Mouse (Mus musculus) lung, embryonic 14.5 days (tissue): Measurements from ENCODE around the gene Snx33. TPM values are rescaled to one million over a fixed set of nuclear protein-coding genes. Genes with fewer than 3 reads are reported as not detected.

ENCODE experiments used
- ATAC-seq: fragments of 200-750 bp; cut with Nextera tagmentation; 2 replicates; pipeline ENCODE4 v1.8.0; 2017; ENCODE audit warnings: mild to moderate bottlenecking, moderate TSS enrichment, moderate library complexity; ENCODE audit not compliant: insufficient read depth
- DNase-seq: peaks from one replicate; pipeline ENCODE4 v3.0.0-alpha.2; 2015
- H3K27ac ChIP-seq: fragments of 300-500 bp; sonication (generic); 2 replicates; pipeline ENCODE4 v1.5.1; 2014; ENCODE audit warnings: low read depth, mild to moderate bottlenecking, moderate library complexity
- H3K27me3 ChIP-seq: fragments of 300-500 bp; sonication (generic); 2 replicates; pipeline ENCODE4 v1.6.1; 2014; ENCODE audit warnings: low read length, control low read depth; ENCODE audit not compliant: insufficient read depth
- H3K36me3 ChIP-seq: fragments of 300-500 bp; sonication (generic); 2 replicates; pipeline ENCODE4 v1.6.1; 2014; ENCODE audit warnings: control low read depth; ENCODE audit not compliant: insufficient read depth
- H3K4me1 ChIP-seq: fragments of 300-500 bp; sonication (generic); 2 replicates; pipeline ENCODE4 v1.6.1; 2014; ENCODE audit warnings: antibody characterized with exemption, control low read depth; ENCODE audit not compliant: insufficient read depth
- H3K4me2 ChIP-seq: fragments of 300-500 bp; sonication (generic); 2 replicates; pipeline ENCODE4 v1.6.1; 2014; ENCODE audit warnings: mild to moderate bottlenecking
- H3K4me3 ChIP-seq: fragments of 300-500 bp; sonication (generic); 2 replicates; pipeline ENCODE4 v1.5.1; 2014; ENCODE audit warnings: low read depth, low read length
- H3K9ac ChIP-seq: fragments of 300-500 bp; sonication (generic); 2 replicates; pipeline ENCODE4 v1.6.1; 2014
- H3K9me3 ChIP-seq: fragments of 300-500 bp; sonication (generic); 2 replicates; pipeline ENCODE4 v1.6.1; 2016; ENCODE audit warnings: low read depth, low read length, control low read depth
- CTCF ChIP-seq: IDR thresholded peaks from 2 replicates; pipeline ENCODE4 v1.5.1; 2016; ENCODE audit warnings: antibody characterized with exemption, low read depth
- WGBS: fragments of 180-500 bp; shearing (Covaris S2); extraction: QIAGEN DNeasy Blood & Tissue Kit; methylation state at CpG from one replicate; pipeline ENCODE4 v1.1.7; 2014; 5-methylcytosine and 5-hydroxymethylcytosine counted together
- polyA plus RNA-seq: library from polyadenylated mRNA; unstranded; fragments of >200 nt; fragmentation: Nextera tagmentation; extraction: Ambion mirVana; gene quantifications from 2 replicates; pipeline ENCODE4 v1.2.1, GENCODE M21; 2014

Snx33 gene
- polyA plus RNA-seq, 1 experiment from 2014 or later = 9.5 TPM

DNA sequence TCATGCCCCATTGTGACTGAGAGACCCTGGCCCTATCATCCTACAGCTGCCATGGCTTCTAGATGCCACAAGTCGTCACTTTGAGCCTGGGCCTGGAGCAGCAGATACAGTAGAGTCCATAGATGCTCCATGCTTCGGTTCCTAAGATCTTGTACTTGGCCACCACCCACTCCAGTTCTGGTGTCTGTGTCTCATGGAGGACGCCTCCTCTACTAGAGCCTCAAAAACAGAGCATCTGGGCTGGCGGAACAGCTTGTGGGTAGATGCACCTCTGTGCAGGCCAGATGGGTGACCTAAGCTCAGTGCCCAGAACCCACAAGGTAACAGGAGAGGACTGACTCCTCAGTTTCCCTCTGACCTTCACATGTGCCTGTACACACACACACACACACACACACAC is 43.8 kb downstream of the Snx33 start:
- H3K9me3 ChIP-seq = no peaks in the 10 kb centered on the region
- WGBS = 87% methylated on average over 4 of the region's 4 CpGs
- no peak for TF ChIP-seq CTCF
- no peak overlapping the region for H3K27ac ChIP-seq
- no peaks in the 10 kb centered on the region for H3K27me3 ChIP-seq
- no peak overlapping the region for H3K9ac ChIP-seq
- ATAC-seq = no peak
- no peak overlapping the region for H3K4me2 ChIP-seq
- H3K4me3 ChIP-seq = no peak overlapping the region
- H3K4me1 ChIP-seq = peaks cover 15% of the 10 kb centered on the region; the same call in 1 of the 2 replicates
- no peak for DNase-seq
- H3K36me3 ChIP-seq = peaks cover 30% of the 10 kb centered on the region; the same call in 1 of the 2 replicates

DNA sequence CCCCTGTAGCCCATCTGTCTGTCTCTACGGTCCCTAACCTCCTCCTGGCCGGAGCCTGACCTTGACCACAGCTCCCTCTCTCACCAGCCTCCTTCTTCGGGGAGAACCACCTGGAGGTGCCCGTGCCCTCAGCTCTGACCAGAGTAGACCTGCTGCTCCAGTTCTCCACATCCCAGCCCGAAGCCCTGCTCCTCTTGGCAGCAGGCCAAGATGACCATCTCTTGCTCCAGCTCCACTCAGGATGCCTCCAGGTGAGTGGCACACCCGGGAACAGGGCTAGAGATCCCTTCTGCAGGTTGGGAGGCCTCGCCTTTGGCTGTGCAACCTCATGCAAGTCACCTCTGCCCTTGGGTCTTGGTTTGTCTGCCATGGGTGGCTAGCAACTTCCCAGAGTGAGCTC is 44.7 kb downstream of the Snx33 start:
- Histone ChIP-seq H3K36me3 (peaks cover 25% of the 10 kb centered on the region; the same call in 1 of the 2 replicates), H3K27me3 (no peaks in the 10 kb centered on the region), H3K27ac (no peak overlapping the region), H3K9ac (no peak overlapping the region), H3K4me2 (no peak overlapping the region), H3K4me3 (no peak overlapping the region), H3K9me3 (no peaks in the 10 kb centered on the region), H3K4me1 (peaks cover 15% of the 10 kb centered on the region; the same call in 1 of the 2 replicates)
- TF ChIP-seq CTCF = no peak
- no peak for ATAC-seq
- DNase-seq = no peak
- WGBS = 69% methylated on average over 7 of the region's 7 CpGs

GRCm38 (mm10) chr9:56882818-56883217 is 45.4 kb downstream of the Snx33 start:
- WGBS = 49% methylated on average over 12 of the region's 12 CpGs
- no peak for ATAC-seq
- Histone ChIP-seq H3K4me3 (no peak overlapping the region), H3K36me3 (peaks cover 22% of the 10 kb centered on the region; the same call in 1 of the 2 replicates), H3K4me2 (no peak overlapping the region), H3K27ac (peak overlapping the region; percentile 18; the same call in 1 of the 2 replicates), H3K4me1 (peaks cover 15% of the 10 kb centered on the region; the same call in 1 of the 2 replicates), H3K9me3 (no peaks in the 10 kb centered on the region), H3K27me3 (no peaks in the 10 kb centered on the region), H3K9ac (no peak overlapping the region)
- TF ChIP-seq CTCF = no peak
- DNase-seq = no peak

GRCm38 (mm10) chr9:56882283-56882682 is 45.9 kb downstream of the Snx33 start:
- H3K4me1 ChIP-seq = peaks cover 15% of the 10 kb centered on the region; the same call in 1 of the 2 replicates
- peaks cover 16% of the 10 kb centered on the region; the same call in 1 of the 2 replicates for H3K36me3 ChIP-seq

DNA sequence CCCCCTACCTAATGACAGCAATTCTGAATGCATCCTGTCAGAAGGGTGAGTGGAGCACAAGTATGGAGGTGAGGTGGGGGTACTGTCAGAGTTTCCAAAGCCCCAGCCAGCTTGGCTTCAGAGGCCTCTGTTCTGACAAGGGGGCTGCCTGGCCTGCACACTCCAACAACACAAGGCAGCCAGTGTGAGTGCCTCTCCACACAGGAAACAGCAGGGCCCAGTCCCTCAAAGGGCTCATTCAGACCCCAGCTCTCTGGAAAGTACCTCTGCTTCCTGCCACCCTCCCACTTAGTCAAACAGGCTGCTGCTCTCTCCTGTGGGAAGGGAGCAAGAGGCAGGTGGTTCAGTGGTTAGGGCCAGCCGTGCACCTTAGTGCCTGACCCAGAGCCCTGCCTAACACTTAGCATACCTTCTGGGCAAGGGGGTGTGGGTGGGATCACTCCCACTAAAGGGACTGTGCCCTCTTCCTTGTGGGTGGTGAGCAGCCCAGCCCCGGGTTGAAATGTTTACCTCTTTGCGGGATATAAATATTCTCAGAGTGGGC is 46.6 kb downstream of the Snx33 start:
- 42% methylated on average over 3 of the region's 3 CpGs for WGBS
- peaks cover 11% of the 10 kb centered on the region; the same call in 1 of the 2 replicates for H3K36me3 ChIP-seq
- H3K27me3 ChIP-seq = no peaks in the 10 kb centered on the region
- no peak overlapping the region for H3K4me3 ChIP-seq
- no peaks in the 10 kb centered on the region for H3K9me3 ChIP-seq
- no peak overlapping the region for H3K9ac ChIP-seq
- H3K4me1 ChIP-seq = peaks cover 20% of the 10 kb centered on the region; the same call in 1 of the 2 replicates
- ATAC-seq = peak; percentile 65; the same call in 1 of the 2 replicates
- peak overlapping the region; percentile 71; the same call in 1 of the 2 replicates for H3K27ac ChIP-seq
- peak; percentile 56 for DNase-seq
- no peak for TF ChIP-seq CTCF
- H3K4me2 ChIP-seq = no peak overlapping the region

More at GRCm38 (mm10) chr9:56882283-56882682, 45.9 kb downstream of the Snx33 start:
- DNase-seq = peak; percentile 31
- Histone ChIP-seq H3K9me3 (no peaks in the 10 kb centered on the region), H3K9ac (no peak overlapping the region), H3K27me3 (no peaks in the 10 kb centered on the region), H3K4me3 (no peak overlapping the region), H3K4me2 (no peak overlapping the region), H3K27ac (peak overlapping the region; percentile 28)
- no peak for TF ChIP-seq CTCF
- no peak for ATAC-seq
- WGBS = 59% methylated on average over 4 of the region's 4 CpGs

GRCm38 (mm10) chr9:56880790-56881189 is 47.4 kb downstream of the Snx33 start:
- H3K36me3 ChIP-seq = peaks cover 3% of the 10 kb centered on the region; the same call in 1 of the 2 replicates
- H3K4me1 ChIP-seq = peaks cover 20% of the 10 kb centered on the region; the same call in 1 of the 2 replicates
- no peak overlapping the region for H3K4me3 ChIP-seq
- peak overlapping the region; percentile 13; the same call in 1 of the 2 replicates for H3K9ac ChIP-seq
- DNase-seq (peak; percentile 31), ATAC-seq (no peak)
- TF ChIP-seq CTCF = no peak
- H3K4me2 ChIP-seq = no peak overlapping the region
- H3K9me3 ChIP-seq = no peaks in the 10 kb centered on the region
- WGBS = 33% methylated on average over 9 of the region's 9 CpGs
- H3K27me3 ChIP-seq = no peaks in the 10 kb centered on the region
- peak overlapping the region; percentile 71 for H3K27ac ChIP-seq

DNA sequence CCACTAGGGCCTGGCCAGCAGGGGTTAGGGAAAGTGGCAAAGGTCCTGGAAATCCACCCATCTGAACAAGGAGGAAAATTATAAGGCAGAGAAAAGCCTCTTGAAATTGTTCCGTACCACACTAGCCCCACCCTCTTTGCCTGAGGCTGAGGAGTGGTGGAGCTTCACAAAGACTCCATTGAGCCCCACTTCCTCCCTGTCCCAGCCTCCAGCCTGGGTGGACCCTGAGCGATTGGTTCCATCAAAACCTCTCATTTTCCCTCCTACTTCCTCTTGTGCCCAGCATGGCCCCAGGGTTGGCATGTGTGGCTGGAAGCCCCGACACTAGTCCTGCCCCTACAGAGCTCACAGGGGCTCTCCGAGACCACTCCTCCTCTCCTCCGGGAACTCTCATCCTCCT is 50.9 kb downstream of the Snx33 start:
- no peaks in the 10 kb centered on the region for H3K27me3 ChIP-seq
- H3K36me3 ChIP-seq = no peaks in the 10 kb centered on the region
- DNase-seq (no peak), ATAC-seq (no peak)
- H3K27ac ChIP-seq = no peak overlapping the region
- H3K4me1 ChIP-seq = peaks cover 14% of the 10 kb centered on the region; the same call in 1 of the 2 replicates
- H3K4me3 ChIP-seq = no peak overlapping the region
- H3K9ac ChIP-seq = no peak overlapping the region
- H3K9me3 ChIP-seq = no peaks in the 10 kb centered on the region
- WGBS = 78% methylated on average over 5 of the region's 5 CpGs
- no peak for TF ChIP-seq CTCF
- H3K4me2 ChIP-seq = no peak overlapping the region
